Mouse (Mus musculus): Measurements from ENCODE around the gene Pdc. TPM values are rescaled to one million over a fixed set of nuclear protein-coding genes. Genes with fewer than 3 reads are reported as not detected.
A peak's percentile ranks its signal among the peaks of the same experiment; 100 is the strongest.
"Not testable (repeated sequence)": the region's sequence is repeated elsewhere in the genome, so short reads cannot be mapped to it uniquely, and the experiment has no call there.

Pdc gene
- under 1 TPM in 1 of 2 experiments, not detected in 1; 0.20 TPM for total RNA-seq (2021)
- long read RNA-seq, experiment 1: 0 reads
- long read RNA-seq, experiment 2: 0 reads

GRCm38 (mm10) chr1:150319205-150319604, at the start of gene Pdc:
Gene Pdc (plus strand): TSS chr1:150319417.
- no peak for DNase-seq
- H3K27ac ChIP-seq: no peak within 1 kb of the TSS
- intact Hi-C loops (cut with DNase I): no loop called here
- H3K4me3 ChIP-seq: no peak within 1 kb of the TSS
- no peak for TF ChIP-seq CTCF (IDR thresholded peaks at IDR 0.05)

- H3K27ac ChIP-seq; H3K4me3 ChIP-seq; intact Hi-C loops (cut with DNase I); DNase-seq: not testable (repeated sequence)
Observed at GRCm38 (mm10) chr1:150294051-150294450, 25.2 kb upstream of the Pdc start.

- H3K4me3 ChIP-seq: no peak overlapping the region
- intact Hi-C loops (cut with DNase I): no loop called here
Observed at GRCm38 (mm10) chr1:150307599-150307998, 11.6 kb upstream of the Pdc start.

GRCm38 (mm10) chr1:150335111-150335510, 15.9 kb downstream of the Pdc start:
- DNase-seq: no peak
- intact Hi-C loops (cut with DNase I): no loop called here
- no peak overlapping the region for H3K27ac ChIP-seq
- TF ChIP-seq CTCF (IDR thresholded peaks at IDR 0.05): no peak
- H3K4me3 ChIP-seq: no peak overlapping the region

More at GRCm38 (mm10) chr1:150307599-150307998, 11.6 kb upstream of the Pdc start:
- peak; percentile 56 for TF ChIP-seq CTCF (IDR thresholded peaks at IDR 0.05)
- no peak for DNase-seq
- no peak overlapping the region for H3K27ac ChIP-seq

- H3K4me3 ChIP-seq: no peak overlapping the region
- H3K27ac ChIP-seq: no peak overlapping the region
- intact Hi-C loops (cut with DNase I): no loop called here
- DNase-seq: no peak
- TF ChIP-seq CTCF (IDR thresholded peaks at IDR 0.05): no peak
Observed at GRCm38 (mm10) chr1:150360864-150361263, 41.6 kb downstream of the Pdc start.

- H3K27ac ChIP-seq: no peak overlapping the region
- TF ChIP-seq CTCF (IDR thresholded peaks at IDR 0.05): peak; percentile 58
- no peak for DNase-seq
- intact Hi-C loops (cut with DNase I): no loop called here
- H3K4me3 ChIP-seq: no peak overlapping the region
Observed at GRCm38 (mm10) chr1:150372895-150373294, 53.7 kb downstream of the Pdc start.

- no peak for TF ChIP-seq CTCF (IDR thresholded peaks at IDR 0.05)
- intact Hi-C loops (cut with DNase I): no loop called here
- Histone ChIP-seq H3K4me3 (no peak overlapping the region), H3K27ac (no peak overlapping the region)
- no peak for DNase-seq
Observed at GRCm38 (mm10) chr1:150374247-150374646, 55.0 kb downstream of the Pdc start.

Other genes with a start within 250 kb of the Pdc start
- gene Ptgs2, start 219.4 kb upstream of the Pdc start, total RNA-seq (2021): under 1 TPM; 0.17 to 0.18 TPM
- gene Tpr, start 73.4 kb downstream of the Pdc start, total RNA-seq (2021): 100 to 1,000 TPM; 102 to 106 TPM
- 10 to 100 TPM; 20.6 to 24.3 TPM for gene Odr4, start 73.7 kb downstream of the Pdc start, total RNA-seq (2021)
- gene Prg4, start 146.7 kb downstream of the Pdc start, total RNA-seq (2021): 10 to 100 TPM in 1 of 2 experiments, 1 to 10 TPM in 1; 8.7 to 25.2 TPM

Data from gastrocnemius, adult 2 months (tissue).